Mouse (Mus musculus): ENCODE results near the gene Lrch1. TPM values are rescaled to one million over a fixed set of nuclear protein-coding genes. Genes with fewer than 3 reads are reported as not detected.

Gene Lrch1
- polyA plus RNA-seq, 1 experiment from 2014 or later: 15.4 TPM

DNA sequence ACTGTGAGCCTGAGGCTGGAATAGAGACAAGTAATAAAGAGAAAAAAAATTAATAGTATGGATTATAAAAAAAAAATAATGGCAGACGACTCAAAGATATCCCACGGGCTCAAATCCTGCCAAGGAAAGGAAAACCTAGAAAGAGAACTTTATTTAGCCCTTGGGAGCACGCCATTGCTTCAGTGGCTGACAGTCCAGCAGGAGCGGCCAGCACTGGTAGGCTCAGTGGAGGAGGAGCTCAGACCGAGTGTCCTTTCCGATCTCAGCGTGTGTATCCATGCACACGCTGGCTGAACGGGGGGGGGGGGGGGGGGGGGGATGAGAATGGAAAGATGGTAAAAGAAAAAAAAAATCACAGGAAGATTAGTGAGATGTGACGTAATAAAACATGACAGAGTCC, 68.2 kb downstream of the Lrch1 start:
- no peak overlapping the region for H3K27ac ChIP-seq (ENCODE audit: low read depth, low read length)
- 60% methylated on average over 10 of the region's 10 CpGs for WGBS
- no peaks in the 10 kb centered on the region for H3K36me3 ChIP-seq (ENCODE audit: control insufficient read depth, insufficient read depth, low read length)
- H3K9ac ChIP-seq (ENCODE audit: low read depth, low read length): no peak overlapping the region
- H3K4me2 ChIP-seq (ENCODE audit: low read length): no peak overlapping the region
- no peaks in the 10 kb centered on the region for H3K9me3 ChIP-seq (ENCODE audit: control insufficient read depth, low read length)
- H3K4me1 ChIP-seq (ENCODE audit: control insufficient read depth, insufficient read depth, low read depth, low read length): peaks cover 13% of the 10 kb centered on the region
- H3K27me3 ChIP-seq (replicated peaks; ENCODE audit: control insufficient read depth, insufficient read depth, low read length): no peaks in the 10 kb centered on the region
- H3K4me3 ChIP-seq (ENCODE audit: low read length): no peak overlapping the region
- no peak for ATAC-seq

DNA sequence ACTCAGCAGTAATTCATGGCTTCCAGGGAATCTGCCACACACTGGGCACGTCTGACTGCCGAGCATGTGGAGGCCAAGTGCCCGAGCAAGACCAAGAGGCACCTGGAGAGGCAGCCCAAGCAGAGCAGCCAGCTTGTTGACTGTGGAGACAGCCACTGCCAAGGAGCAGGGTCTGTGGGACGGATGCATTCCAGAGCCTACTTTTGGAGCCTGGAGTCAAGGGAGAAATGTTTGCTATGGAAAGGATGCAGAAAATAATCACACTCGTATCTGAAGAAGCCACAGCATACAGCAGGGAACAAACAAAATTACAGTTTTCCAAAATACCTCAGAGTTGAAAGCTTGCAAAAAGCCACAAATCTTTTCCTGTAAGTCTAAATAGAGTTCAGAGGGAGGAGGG, 70.4 kb downstream of the Lrch1 start:
- H3K27ac ChIP-seq (ENCODE audit: low read depth, low read length): no peak overlapping the region
- no peaks in the 10 kb centered on the region for H3K36me3 ChIP-seq (ENCODE audit: control insufficient read depth, insufficient read depth, low read length)
- H3K4me1 ChIP-seq (ENCODE audit: control insufficient read depth, insufficient read depth, low read depth, low read length): peaks cover 4% of the 10 kb centered on the region
- 41% methylated on average over 5 of the region's 5 CpGs for WGBS
- no peak overlapping the region for H3K4me3 ChIP-seq (ENCODE audit: low read length)
- H3K9me3 ChIP-seq (ENCODE audit: control insufficient read depth, low read length): no peaks in the 10 kb centered on the region
- ATAC-seq: 0 out of 2 replicates have a peak, but pooled peaks have one; percentile 34
- no peak overlapping the region for H3K9ac ChIP-seq (ENCODE audit: low read depth, low read length)
- no peaks in the 10 kb centered on the region for H3K27me3 ChIP-seq (replicated peaks; ENCODE audit: control insufficient read depth, insufficient read depth, low read length)
- no peak overlapping the region for H3K4me2 ChIP-seq (ENCODE audit: low read length)

DNA sequence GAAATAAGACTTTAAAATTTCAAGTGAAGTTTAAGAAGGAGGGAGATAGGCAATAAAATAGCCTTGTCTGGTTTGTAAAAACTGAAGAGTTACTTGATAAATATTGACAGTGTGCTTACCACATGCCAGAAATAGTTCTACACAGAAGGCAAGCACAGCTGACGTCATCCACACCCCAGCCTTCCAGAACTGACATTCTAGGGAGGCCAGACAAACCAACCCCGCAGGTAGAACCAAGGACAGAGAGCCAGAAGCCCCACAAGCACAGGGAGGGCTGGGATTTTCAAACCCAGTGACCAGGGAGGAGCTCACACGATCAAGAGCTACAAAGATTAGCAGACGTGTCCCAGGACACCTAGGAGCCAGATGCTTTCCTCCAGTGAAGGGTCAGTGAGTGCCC, 76.5 kb downstream of the Lrch1 start:
- Histone ChIP-seq H3K27ac (ENCODE audit: low read depth, low read length) (no peak overlapping the region), H3K9ac (ENCODE audit: low read depth, low read length) (no peak overlapping the region), H3K4me1 (ENCODE audit: control insufficient read depth, insufficient read depth, low read depth, low read length) (peaks cover 17% of the 10 kb centered on the region), H3K4me2 (ENCODE audit: low read length) (no peak overlapping the region), H3K36me3 (ENCODE audit: control insufficient read depth, insufficient read depth, low read length) (no peaks in the 10 kb centered on the region), H3K4me3 (ENCODE audit: low read length) (no peak overlapping the region), H3K9me3 (ENCODE audit: control insufficient read depth, low read length) (no peaks in the 10 kb centered on the region), H3K27me3 (replicated peaks; ENCODE audit: control insufficient read depth, insufficient read depth, low read length) (no peaks in the 10 kb centered on the region)
- 73% methylated on average over 4 of the region's 4 CpGs for WGBS
- no peak for ATAC-seq

DNA sequence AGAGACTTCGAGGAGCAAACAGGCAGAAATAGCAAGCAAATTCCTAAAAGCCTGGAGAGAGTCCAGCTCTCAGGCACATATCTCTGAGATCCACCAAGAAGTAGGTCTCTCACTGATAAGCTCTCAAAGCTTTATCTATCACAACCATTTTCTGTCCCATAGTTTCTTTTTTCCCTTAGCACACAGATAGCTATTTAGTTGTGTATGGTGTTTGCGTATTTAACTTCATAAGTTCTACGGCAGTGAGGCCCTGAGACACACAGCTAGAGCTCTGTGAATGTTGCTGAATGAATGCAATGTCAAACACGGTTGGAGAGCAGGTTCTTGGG, 78.8 kb downstream of the Lrch1 start:
- no peak overlapping the region for H3K9ac ChIP-seq (ENCODE audit: low read depth, low read length)
- no peaks in the 10 kb centered on the region for H3K27me3 ChIP-seq (replicated peaks; ENCODE audit: control insufficient read depth, insufficient read depth, low read length)
- no peak for ATAC-seq
- H3K27ac ChIP-seq (ENCODE audit: low read depth, low read length): no peak overlapping the region
- H3K4me2 ChIP-seq (ENCODE audit: low read length): no peak overlapping the region
- H3K9me3 ChIP-seq (ENCODE audit: control insufficient read depth, low read length): no peaks in the 10 kb centered on the region
- H3K4me3 ChIP-seq (ENCODE audit: low read length): no peak overlapping the region
- no peaks in the 10 kb centered on the region for H3K36me3 ChIP-seq (ENCODE audit: control insufficient read depth, insufficient read depth, low read length)
- H3K4me1 ChIP-seq (ENCODE audit: control insufficient read depth, insufficient read depth, low read depth, low read length): peaks cover 23% of the 10 kb centered on the region
- 89% methylated on average over 4 of the region's 4 CpGs for WGBS

DNA sequence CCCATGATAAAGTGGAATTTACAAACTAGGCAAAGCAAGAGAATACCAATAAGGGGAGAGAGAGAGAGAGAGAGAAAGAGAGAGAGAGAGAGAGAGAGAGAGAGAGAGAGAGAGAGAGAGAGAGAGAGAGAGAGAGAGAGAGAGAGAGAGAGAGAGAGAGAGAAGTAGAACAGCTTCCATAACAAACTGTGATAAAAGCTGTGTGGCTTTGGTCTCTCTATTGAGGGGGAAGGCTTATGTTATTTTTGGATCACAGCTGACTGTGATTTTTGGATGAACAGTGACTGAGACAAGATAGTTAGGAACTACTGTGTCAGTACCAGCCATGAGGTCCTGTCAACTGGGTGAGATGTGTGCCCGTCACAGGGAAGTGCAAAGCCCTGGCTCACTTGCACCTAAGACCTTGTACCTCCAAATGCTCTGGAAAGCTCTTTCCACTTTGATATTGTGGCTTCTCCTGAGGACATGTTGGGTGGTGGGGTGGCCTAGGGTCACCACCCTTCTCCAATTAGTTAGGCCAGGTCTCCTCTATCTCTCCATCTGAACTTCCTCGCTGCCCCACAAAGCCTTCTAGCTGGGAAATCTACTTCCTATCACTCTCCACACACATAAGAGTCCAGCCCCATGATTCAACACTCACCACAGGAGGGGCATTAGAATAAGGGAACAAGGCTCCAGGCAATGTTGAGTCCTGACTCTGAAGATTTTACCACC, 79.3 kb downstream of the Lrch1 start:
- Histone ChIP-seq H3K4me2 (ENCODE audit: low read length) (no peak overlapping the region), H3K9ac (ENCODE audit: low read depth, low read length) (no peak overlapping the region), H3K9me3 (ENCODE audit: control insufficient read depth, low read length) (no peaks in the 10 kb centered on the region), H3K36me3 (ENCODE audit: control insufficient read depth, insufficient read depth, low read length) (no peaks in the 10 kb centered on the region), H3K4me3 (ENCODE audit: low read length) (no peak overlapping the region), H3K4me1 (ENCODE audit: control insufficient read depth, insufficient read depth, low read depth, low read length) (peaks cover 23% of the 10 kb centered on the region), H3K27me3 (replicated peaks; ENCODE audit: control insufficient read depth, insufficient read depth, low read length) (no peaks in the 10 kb centered on the region), H3K27ac (ENCODE audit: low read depth, low read length) (no peak overlapping the region)
- no peak for ATAC-seq
- WGBS: 87% methylated on average over 2 of the region's 2 CpGs

DNA sequence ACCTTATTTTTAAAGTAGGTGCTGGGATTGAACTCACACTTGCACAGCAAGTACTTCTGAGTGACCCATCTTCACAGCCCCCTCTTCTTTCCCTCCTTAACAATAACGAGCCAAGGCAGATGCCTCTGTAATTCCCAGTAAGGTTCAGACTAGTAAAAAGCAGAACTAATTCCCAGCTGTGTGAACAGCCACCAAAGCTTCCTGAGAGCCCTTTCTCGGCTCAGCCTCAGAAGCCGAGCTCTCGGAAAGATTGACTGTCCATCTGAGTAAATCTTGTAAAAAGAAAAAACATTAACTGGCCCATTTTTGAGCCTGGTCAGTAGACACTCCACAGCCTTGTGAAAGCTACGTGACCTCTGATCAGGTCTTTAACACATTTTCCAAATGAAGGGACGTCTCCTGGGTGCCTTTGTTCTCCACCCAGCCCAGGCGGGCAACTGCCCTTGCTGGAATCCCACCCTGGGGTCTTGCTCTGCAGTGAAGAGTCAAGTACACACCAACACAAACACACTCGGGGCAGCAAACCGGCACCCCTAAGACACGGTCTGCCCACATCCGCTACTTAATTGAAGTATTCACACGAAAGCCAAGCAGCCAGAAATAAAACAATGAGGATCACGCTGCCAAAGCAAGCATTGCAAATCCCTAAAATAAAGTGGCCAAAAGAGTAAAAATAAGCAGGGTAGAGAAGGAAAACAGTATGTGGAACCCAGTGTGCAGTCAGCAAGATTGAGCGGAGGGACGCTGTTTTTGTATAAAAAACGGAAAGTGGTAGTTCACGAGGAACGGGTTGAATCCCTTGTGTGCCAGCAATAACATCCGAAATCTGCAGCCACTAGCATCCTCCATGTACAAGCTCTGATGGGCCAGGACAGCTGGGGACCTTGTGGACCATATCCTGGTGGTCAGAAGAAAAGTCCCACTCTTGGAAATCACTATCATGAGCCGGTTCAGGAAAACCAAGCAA, 80.3 kb downstream of the Lrch1 start:
- peak overlapping the region; percentile 43; the same call in 1 of the 2 replicates for H3K9ac ChIP-seq (ENCODE audit: low read depth, low read length)
- no peaks in the 10 kb centered on the region for H3K9me3 ChIP-seq (ENCODE audit: control insufficient read depth, low read length)
- H3K4me3 ChIP-seq (ENCODE audit: low read length): peak overlapping the region; percentile 13; the same call in 1 of the 2 replicates
- peaks cover 23% of the 10 kb centered on the region for H3K4me1 ChIP-seq (ENCODE audit: control insufficient read depth, insufficient read depth, low read depth, low read length)
- no peaks in the 10 kb centered on the region for H3K36me3 ChIP-seq (ENCODE audit: control insufficient read depth, insufficient read depth, low read length)
- H3K27ac ChIP-seq (ENCODE audit: low read depth, low read length): peak overlapping the region; percentile 32; the same call in 1 of the 2 replicates
- peak overlapping the region; percentile 50 for H3K4me2 ChIP-seq (ENCODE audit: low read length)
- 22% methylated on average over 20 of the region's 20 CpGs for WGBS
- 0 out of 2 replicates have a peak, but pooled peaks have one; percentile 24 for ATAC-seq
- no peaks in the 10 kb centered on the region for H3K27me3 ChIP-seq (replicated peaks; ENCODE audit: control insufficient read depth, insufficient read depth, low read length)

DNA sequence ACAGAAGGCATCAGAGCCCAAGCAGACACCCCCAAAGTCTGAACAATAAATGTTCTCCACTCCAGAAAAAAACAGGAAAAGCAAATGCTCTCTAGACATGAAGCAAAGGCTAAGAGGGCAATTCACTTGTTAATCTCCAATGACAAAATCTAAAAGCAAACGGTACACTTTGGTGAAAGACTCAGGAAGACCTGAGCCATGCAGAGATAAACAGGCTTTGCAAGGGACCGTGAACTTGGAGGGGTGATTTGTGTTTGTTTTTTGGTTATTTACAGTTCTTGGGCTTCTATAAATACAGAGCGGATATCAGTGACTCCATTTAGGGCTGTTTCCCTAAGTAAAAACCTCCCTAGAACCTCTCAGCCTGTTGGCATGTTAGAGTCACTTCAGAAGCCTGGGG, 81.9 kb downstream of the Lrch1 start:
- H3K4me1 ChIP-seq (ENCODE audit: control insufficient read depth, insufficient read depth, low read depth, low read length): peaks cover 23% of the 10 kb centered on the region
- 71% methylated on average over 3 of the region's 3 CpGs for WGBS
- H3K4me3 ChIP-seq (ENCODE audit: low read length): no peak overlapping the region
- H3K9me3 ChIP-seq (ENCODE audit: control insufficient read depth, low read length): no peaks in the 10 kb centered on the region
- no peaks in the 10 kb centered on the region for H3K36me3 ChIP-seq (ENCODE audit: control insufficient read depth, insufficient read depth, low read length)
- ATAC-seq: no peak
- H3K27ac ChIP-seq (ENCODE audit: low read depth, low read length): no peak overlapping the region
- no peak overlapping the region for H3K9ac ChIP-seq (ENCODE audit: low read depth, low read length)
- H3K27me3 ChIP-seq (replicated peaks; ENCODE audit: control insufficient read depth, insufficient read depth, low read length): no peaks in the 10 kb centered on the region
- no peak overlapping the region for H3K4me2 ChIP-seq (ENCODE audit: low read length)

DNA sequence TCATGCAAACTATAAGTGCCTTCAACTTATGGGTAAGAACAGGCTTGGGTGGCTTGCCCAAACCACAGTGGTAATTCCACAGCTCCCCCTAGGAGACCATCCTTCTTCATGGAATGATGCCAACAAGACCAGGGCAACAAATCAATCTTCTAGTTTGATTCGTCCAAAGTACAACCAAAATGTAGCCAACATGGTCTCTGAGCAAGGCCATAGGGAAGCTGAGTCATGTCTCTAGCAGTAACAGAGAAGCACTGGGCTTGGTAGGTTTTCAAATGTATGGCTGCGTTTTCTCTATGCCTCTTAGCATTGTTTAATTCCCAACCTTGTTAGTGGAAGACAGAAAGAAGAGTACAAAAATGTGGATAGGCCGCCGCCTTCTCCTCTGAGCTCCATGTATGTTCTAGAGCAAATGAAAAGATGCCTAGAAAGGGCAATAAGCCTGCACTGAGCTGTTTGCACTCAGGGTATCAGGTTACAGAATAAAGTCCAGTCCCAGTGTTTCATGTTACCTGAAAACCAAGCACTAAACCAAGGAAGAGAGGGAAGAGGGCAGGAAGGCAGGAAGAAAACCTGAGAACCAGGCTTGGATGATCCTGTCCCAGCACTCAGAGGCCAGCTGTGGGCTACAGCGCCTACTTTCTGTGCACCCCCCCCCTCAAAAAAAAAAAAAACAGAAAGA, 82.7 kb downstream of the Lrch1 start:
- H3K9me3 ChIP-seq (ENCODE audit: control insufficient read depth, low read length): no peaks in the 10 kb centered on the region
- no peak overlapping the region for H3K9ac ChIP-seq (ENCODE audit: low read depth, low read length)
- no peaks in the 10 kb centered on the region for H3K27me3 ChIP-seq (replicated peaks; ENCODE audit: control insufficient read depth, insufficient read depth, low read length)
- no peak overlapping the region for H3K4me2 ChIP-seq (ENCODE audit: low read length)
- WGBS: 81% methylated on average over 5 of the region's 5 CpGs
- no peak overlapping the region for H3K27ac ChIP-seq (ENCODE audit: low read depth, low read length)
- H3K4me3 ChIP-seq (ENCODE audit: low read length): no peak overlapping the region
- ATAC-seq: no peak
- peaks cover 23% of the 10 kb centered on the region for H3K4me1 ChIP-seq (ENCODE audit: control insufficient read depth, insufficient read depth, low read depth, low read length)
- no peaks in the 10 kb centered on the region for H3K36me3 ChIP-seq (ENCODE audit: control insufficient read depth, insufficient read depth, low read length)

DNA sequence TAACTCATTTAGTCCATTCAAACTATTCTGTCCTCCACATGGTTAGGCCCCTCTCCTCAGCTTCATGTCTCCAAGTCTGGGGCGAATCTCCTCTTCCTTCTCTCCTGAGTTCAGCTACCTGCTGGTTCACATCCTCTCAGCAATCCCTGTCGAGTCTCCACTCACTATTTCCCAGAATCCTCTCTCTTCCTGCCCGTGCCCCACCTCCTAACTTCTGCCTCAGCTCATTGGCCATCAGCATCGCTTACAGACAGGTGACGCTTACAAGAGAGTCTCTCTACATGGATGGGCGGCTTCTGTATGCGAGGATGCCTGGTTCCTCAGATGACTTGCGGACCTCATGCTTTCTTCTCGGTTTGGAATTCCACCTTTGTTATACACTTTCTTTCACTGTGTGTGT, 86.2 kb downstream of the Lrch1 start:
- no peak overlapping the region for H3K4me2 ChIP-seq (ENCODE audit: low read length)
- no peaks in the 10 kb centered on the region for H3K36me3 ChIP-seq (ENCODE audit: control insufficient read depth, insufficient read depth, low read length)
- no peak overlapping the region for H3K4me3 ChIP-seq (ENCODE audit: low read length)
- no peaks in the 10 kb centered on the region for H3K27me3 ChIP-seq (replicated peaks; ENCODE audit: control insufficient read depth, insufficient read depth, low read length)
- 90% methylated on average over 9 of the region's 9 CpGs for WGBS
- H3K4me1 ChIP-seq (ENCODE audit: control insufficient read depth, insufficient read depth, low read depth, low read length): peaks cover 9% of the 10 kb centered on the region
- ATAC-seq: no peak
- no peak overlapping the region for H3K27ac ChIP-seq (ENCODE audit: low read depth, low read length)
- no peaks in the 10 kb centered on the region for H3K9me3 ChIP-seq (ENCODE audit: control insufficient read depth, low read length)
- H3K9ac ChIP-seq (ENCODE audit: low read depth, low read length): no peak overlapping the region

Measured in hindbrain, embryonic 16.5 days (tissue).